Mouse (Mus musculus): ENCODE measurements at regions not wholly inside any gene's neighbourhood (a gene's known extent, or its start where the extent isn't known, plus 50 kb on each side); places are given as distances from the start of the nearest gene placed in this dataset.

GRCm38 (mm10) chr12:107262516-107262915 lies 225.9 kb upstream of the 3110018I06Rik start:
- no peak for ATAC-seq (replicated peaks; ENCODE audit: low read depth, poor library complexity, severe bottlenecking)

GRCm38 (mm10) chr12:107266696-107267095 lies 221.7 kb upstream of the 3110018I06Rik start:
- ATAC-seq (replicated peaks; ENCODE audit: low read depth, poor library complexity, severe bottlenecking) = no peak

- ATAC-seq (replicated peaks; ENCODE audit: low read depth, poor library complexity, severe bottlenecking) = no peak
These were observed 202.8 kb upstream of the 3110018I06Rik start for GRCm38 (mm10) chr12:107285622-107286021.

- ATAC-seq (replicated peaks; ENCODE audit: low read depth, poor library complexity, severe bottlenecking) = no peak
These were observed 197.1 kb upstream of the 3110018I06Rik start for GRCm38 (mm10) chr12:107291377-107291776.

- ATAC-seq (replicated peaks; ENCODE audit: low read depth, poor library complexity, severe bottlenecking) = no peak
These were observed 181.2 kb upstream of the 3110018I06Rik start for GRCm38 (mm10) chr12:107307094-107307740.

- ATAC-seq (replicated peaks; ENCODE audit: low read depth, poor library complexity, severe bottlenecking) = no peak
These were observed 173.0 kb upstream of the 3110018I06Rik start for GRCm38 (mm10) chr12:107315446-107315845.

- no peak for ATAC-seq (replicated peaks; ENCODE audit: low read depth, poor library complexity, severe bottlenecking)
These were observed 165.6 kb upstream of the 3110018I06Rik start for GRCm38 (mm10) chr12:107322861-107323260.

- ATAC-seq (replicated peaks; ENCODE audit: low read depth, poor library complexity, severe bottlenecking) = no peak
These were observed 162.3 kb upstream of the 3110018I06Rik start for GRCm38 (mm10) chr12:107326101-107326500.

- ATAC-seq (replicated peaks; ENCODE audit: low read depth, poor library complexity, severe bottlenecking) = no peak
These were observed 161.2 kb upstream of the 3110018I06Rik start for GRCm38 (mm10) chr12:107327107-107327770.

- no peak for ATAC-seq (replicated peaks; ENCODE audit: low read depth, poor library complexity, severe bottlenecking)
These were observed 159.4 kb upstream of the 3110018I06Rik start for GRCm38 (mm10) chr12:107328986-107329385.

GRCm38 (mm10) chr12:107334366-107334765 lies 154.1 kb upstream of the 3110018I06Rik start:
- ATAC-seq (replicated peaks; ENCODE audit: low read depth, poor library complexity, severe bottlenecking) = no peak

- ATAC-seq (replicated peaks; ENCODE audit: low read depth, poor library complexity, severe bottlenecking) = no peak
These were observed 153.3 kb upstream of the 3110018I06Rik start for GRCm38 (mm10) chr12:107335106-107335505.

GRCm38 (mm10) chr12:107338758-107339157 lies 149.7 kb upstream of the 3110018I06Rik start:
- no peak for ATAC-seq (replicated peaks; ENCODE audit: low read depth, poor library complexity, severe bottlenecking)

GRCm38 (mm10) chr12:107356211-107356610 lies 132.2 kb upstream of the 3110018I06Rik start:
- ATAC-seq (replicated peaks; ENCODE audit: low read depth, poor library complexity, severe bottlenecking) = no peak

GRCm38 (mm10) chr12:107356974-107357373 lies 131.5 kb upstream of the 3110018I06Rik start:
- no peak for ATAC-seq (replicated peaks; ENCODE audit: low read depth, poor library complexity, severe bottlenecking)

GRCm38 (mm10) chr12:107360511-107360910 lies 127.9 kb upstream of the 3110018I06Rik start:
- no peak for ATAC-seq (replicated peaks; ENCODE audit: low read depth, poor library complexity, severe bottlenecking)

- ATAC-seq (replicated peaks; ENCODE audit: low read depth, poor library complexity, severe bottlenecking) = no peak
These were observed 126.8 kb upstream of the 3110018I06Rik start for GRCm38 (mm10) chr12:107361606-107362005.

GRCm38 (mm10) chr12:107362120-107362519 lies 126.3 kb upstream of the 3110018I06Rik start:
- no peak for ATAC-seq (replicated peaks; ENCODE audit: low read depth, poor library complexity, severe bottlenecking)

GRCm38 (mm10) chr12:107372254-107372653 lies 116.2 kb upstream of the 3110018I06Rik start:
- no peak for ATAC-seq (replicated peaks; ENCODE audit: low read depth, poor library complexity, severe bottlenecking)

- no peak for ATAC-seq (replicated peaks; ENCODE audit: low read depth, poor library complexity, severe bottlenecking)
These were observed 96.2 kb upstream of the 3110018I06Rik start for GRCm38 (mm10) chr12:107392050-107392795.

- ATAC-seq (replicated peaks; ENCODE audit: low read depth, poor library complexity, severe bottlenecking) = no peak
These were observed 94.0 kb upstream of the 3110018I06Rik start for GRCm38 (mm10) chr12:107394467-107394866.

Data from common myeloid progenitor, adult 5-6 weeks (primary cell).